Comparison of ENCODE assay signal across 8 mouse cellular contexts in genomic region chr17:74323844-74324243, GRCm38 (mm10). TPM values are rescaled to one million over a fixed set of nuclear protein-coding genes. Genes with fewer than 3 reads are reported as not detected.
DNase-seq lines count a peak whose midpoint lies in the region; ATAC-seq lines count a peak whose summit lies in the region.

Gene Dpy30, minus strand, starts transcription at chr17:74323944.

- no peaks in the 10 kb centered on the region for H3K9me3 ChIP-seq in hindbrain, embryonic 15.5 days
- H3K9me3 ChIP-seq in liver, embryonic 16.5 days (replicated peaks; ENCODE audit: control insufficient read depth, low read length) = no peaks in the 10 kb centered on the region

- ATAC-seq in hindbrain, embryonic 15.5 days (ENCODE audit: low FRiP score, low read depth) = no peak
- no peak for ATAC-seq in liver, embryonic 16.5 days (ENCODE audit: low read depth)

- no peak within 1 kb of the TSS for H3K4me2 ChIP-seq in hindbrain, embryonic 15.5 days
- H3K4me2 ChIP-seq in liver, embryonic 16.5 days (ENCODE audit: low read depth, low read length) = no peak within 1 kb of the TSS

- no peak within 1 kb of the TSS for H3K9ac ChIP-seq in hindbrain, embryonic 15.5 days
- H3K9ac ChIP-seq in liver, embryonic 16.5 days (ENCODE audit: low read depth, low read length) = no peak within 1 kb of the TSS

- H3K27me3 ChIP-seq in hindbrain, embryonic 15.5 days = no peaks in the 10 kb centered on the region
- H3K27me3 ChIP-seq in liver, embryonic 16.5 days (ENCODE audit: control insufficient read depth, insufficient read depth, low read depth, low read length) = no peaks in the 10 kb centered on the region

- 80% methylated on average over 2 of the region's 2 CpGs for WGBS in hindbrain, embryonic 15.5 days
- 56% methylated on average over 2 of the region's 2 CpGs for WGBS in liver, embryonic 16.5 days (ENCODE audit: insufficient replicate concordance)

- no peaks in the 10 kb centered on the region for H3K4me1 ChIP-seq in hindbrain, embryonic 15.5 days (replicated peaks)
- H3K4me1 ChIP-seq in liver, embryonic 16.5 days (ENCODE audit: control insufficient read depth, low read depth, low read length) = no peaks in the 10 kb centered on the region

- no peaks in the 10 kb centered on the region for H3K36me3 ChIP-seq in hindbrain, embryonic 15.5 days
- H3K36me3 ChIP-seq in liver, embryonic 16.5 days (ENCODE audit: control insufficient read depth, insufficient read depth) = no peaks in the 10 kb centered on the region

- H3K4me3 ChIP-seq in hindbrain, embryonic 15.5 days = no peak within 1 kb of the TSS
- H3K4me3 ChIP-seq in liver, embryonic 16.5 days (ENCODE audit: low read depth, low read length) = no peak within 1 kb of the TSS

- no peak for DNase-seq in heart, adult 18-20 months
- DNase-seq in heart, adult 9 months (ENCODE audit: low spot score in 2 of 2) = no peak
- no peak for DNase-seq in adrenal gland, adult 2 months
- no peak for DNase-seq in gastrocnemius, adult 18-20 months (ENCODE audit: low spot score)
- DNase-seq in retina, embryonic 14.5 days (ENCODE audit: low spot score) = no peak
- DNase-seq in frontal cortex, postnatal 25 days (ENCODE audit: low spot score in 2 of 2) = no peak

- H3K27ac ChIP-seq in hindbrain, embryonic 15.5 days (replicated peaks) = no peak within 1 kb of the TSS
- H3K27ac ChIP-seq in liver, embryonic 16.5 days (ENCODE audit: low read length) = no peak within 1 kb of the TSS

RNA-seq across cellular contexts. Expression of gene Dpy30, which starts in this region (rescaled TPM):
- 10 to 100 TPM; 36.5 to 48.4 TPM for total RNA-seq in heart, adult 18-20 months (2021)
- total RNA-seq in adrenal gland, adult 2 months (2021) = 10 to 100 TPM; 78.9 to 85.8 TPM
- 26.9 and 34.0 TPM in 2 replicates for polyA plus RNA-seq in adrenal gland, adult 2 months (2012; rRNA removed)
- total RNA-seq in gastrocnemius, adult 18-20 months (2021) = 10 to 100 TPM; 48.9 to 51.5 TPM
- polyA plus RNA-seq in hindbrain, embryonic 15.5 days (2015; fragmentation: Nextera tagmentation; extraction: Ambion mirVana) = 210 and 224 TPM in 2 replicates
- 91.7 and 107 TPM in 2 replicates for polyA plus RNA-seq in liver, embryonic 16.5 days (2015; fragmentation: Nextera tagmentation; extraction: Ambion mirVana)
